Mouse (Mus musculus) cortical plate, adult 2 months (tissue): ENCODE results near the gene Prr5l.

Experiments
- CTCF ChIP-seq: fragments of 200-500 bp; IDR thresholded peaks from 2 replicates; pipeline ENCODE4 v1.5.1; 2011; ENCODE audit warnings: mild to moderate bottlenecking, control low read depth, low read length; ENCODE audit not compliant: insufficient read depth; ENCODE audit errors: extremely low read depth
- POLR2A ChIP-seq: fragments of 200-500 bp; IDR thresholded peaks from 2 replicates; pipeline ENCODE4 v1.6.1; 2011; ENCODE audit warnings: mild to moderate bottlenecking, low read length, control low read depth; ENCODE audit not compliant: insufficient read depth; ENCODE audit errors: extremely low read depth

- no peak for TF ChIP-seq POLR2A
- no peak for TF ChIP-seq CTCF
Observed at GRCm38 (mm10) chr2:101762405-101762804, 120.4 kb downstream of the Prr5l start.
